Mouse (Mus musculus) limb, embryonic 11.5 days (tissue): ENCODE results near the gene Pml. TPM values are rescaled to one million over a fixed set of nuclear protein-coding genes. Genes with fewer than 3 reads are reported as not detected.

Experiments
- ATAC-seq: fragments of 200-750 bp; cut with Nextera tagmentation; 2 replicates; pipeline ENCODE4 v1.8.0; 2017; ENCODE audit warnings: low read depth; ENCODE audit not compliant: insufficient number of reproducible peaks, low FRiP score, low TSS enrichment
- DNase-seq: peaks from one replicate; pipeline ENCODE4 v3.0.0-alpha.2; 2015; ENCODE audit warnings: low spot score
- H3K27ac ChIP-seq: fragments of 300-500 bp; sonication (generic); replicated peaks from 2 replicates; pipeline ENCODE4 v1.5.1; 2014; ENCODE audit warnings: low read depth, mild to moderate bottlenecking, low read length
- H3K27me3 ChIP-seq: fragments of 300-500 bp; sonication (generic); 2 replicates; pipeline ENCODE4 v1.6.1; 2014; ENCODE audit warnings: mild to moderate bottlenecking, low read length, mixed read lengths; ENCODE audit not compliant: control insufficient read depth, insufficient read depth
- H3K36me3 ChIP-seq: fragments of 300-500 bp; sonication (generic); 2 replicates; pipeline ENCODE4 v1.6.1; 2014; ENCODE audit warnings: mild to moderate bottlenecking, low read length, moderate library complexity, mixed read lengths; ENCODE audit not compliant: control insufficient read depth, insufficient read depth
- H3K4me1 ChIP-seq: fragments of 300-500 bp; sonication (generic); 2 replicates; pipeline ENCODE4 v1.6.1; 2014; ENCODE audit warnings: low read length, mixed read lengths; ENCODE audit not compliant: control insufficient read depth, insufficient read depth
- H3K4me2 ChIP-seq: fragments of 300-500 bp; sonication (generic); 2 replicates; pipeline ENCODE4 v1.6.1; 2014; ENCODE audit warnings: low read depth, mild to moderate bottlenecking, moderate library complexity; ENCODE audit not compliant: severe bottlenecking
- H3K4me3 ChIP-seq: fragments of 300-500 bp; sonication (generic); 2 replicates; pipeline ENCODE4 v1.5.1; 2014; ENCODE audit warnings: low read depth, low read length
- H3K9ac ChIP-seq: fragments of 300-500 bp; sonication (generic); 2 replicates; pipeline ENCODE4 v1.6.1; 2014; ENCODE audit warnings: mild to moderate bottlenecking, low read length
- H3K9me3 ChIP-seq: fragments of 300-500 bp; sonication (generic); 2 replicates; pipeline ENCODE4 v1.6.1; 2016; ENCODE audit warnings: low read length; ENCODE audit not compliant: control insufficient read depth
- WGBS: fragments of 180-500 bp; shearing (Covaris S2); extraction: QIAGEN DNeasy Blood & Tissue Kit; methylation state at CpG from one replicate; pipeline ENCODE4 v1.1.7; 2014; 5-methylcytosine and 5-hydroxymethylcytosine counted together
- polyA plus RNA-seq: library from polyadenylated mRNA; unstranded; fragments of >200 nt; fragmentation: Nextera tagmentation; extraction: Ambion mirVana; gene quantifications from 2 replicates; pipeline ENCODE4 v1.2.1, GENCODE M21; 2014

Gene Pml
- polyA plus RNA-seq, 1 experiment from 2014 or later: 18.7 TPM

DNA sequence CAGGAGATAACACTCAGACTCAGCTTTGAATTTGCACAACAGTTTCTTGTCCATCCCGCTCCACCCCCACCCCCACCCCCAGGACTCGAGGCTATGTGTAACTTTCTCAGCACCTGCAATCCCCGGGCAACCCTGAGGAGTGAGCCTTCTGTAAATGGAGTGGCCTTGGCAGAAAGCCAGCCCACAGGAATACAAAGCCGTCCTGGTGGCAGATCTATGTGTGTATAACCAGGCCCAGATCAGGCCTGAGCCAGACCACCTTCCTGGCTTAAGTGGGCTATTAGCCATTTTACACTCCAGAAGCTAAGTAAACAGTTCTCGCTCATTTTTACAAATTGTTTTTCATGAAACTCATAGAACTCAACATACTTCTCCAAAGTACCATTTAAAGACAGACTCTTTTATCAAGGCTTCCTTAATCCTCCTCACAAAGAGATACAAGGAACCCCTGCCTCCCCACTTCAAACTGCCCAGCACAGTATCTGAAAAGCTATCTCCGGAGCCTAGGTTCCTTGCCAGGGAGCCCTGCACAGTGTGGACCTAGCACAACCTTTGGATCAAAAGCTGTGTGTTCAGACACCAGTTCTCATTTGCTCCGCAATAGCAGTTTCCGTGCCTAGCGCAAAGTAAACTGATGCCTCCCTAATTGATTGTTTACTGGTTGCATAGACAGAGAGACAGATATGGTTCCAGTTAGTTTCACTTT lies 7.7 kb downstream of the Pml start:
- Histone ChIP-seq H3K4me2 (no peak overlapping the region), H3K27ac (peak overlapping the region; percentile 72), H3K36me3 (no peaks in the 10 kb centered on the region), H3K27me3 (no peaks in the 10 kb centered on the region), H3K9me3 (no peaks in the 10 kb centered on the region), H3K4me3 (no peak overlapping the region), H3K9ac (no peak overlapping the region), H3K4me1 (peaks cover 10% of the 10 kb centered on the region)
- ATAC-seq (no peak), DNase-seq (peak; percentile 50)
- WGBS: 52% methylated on average over 9 of the region's 9 CpGs

DNA sequence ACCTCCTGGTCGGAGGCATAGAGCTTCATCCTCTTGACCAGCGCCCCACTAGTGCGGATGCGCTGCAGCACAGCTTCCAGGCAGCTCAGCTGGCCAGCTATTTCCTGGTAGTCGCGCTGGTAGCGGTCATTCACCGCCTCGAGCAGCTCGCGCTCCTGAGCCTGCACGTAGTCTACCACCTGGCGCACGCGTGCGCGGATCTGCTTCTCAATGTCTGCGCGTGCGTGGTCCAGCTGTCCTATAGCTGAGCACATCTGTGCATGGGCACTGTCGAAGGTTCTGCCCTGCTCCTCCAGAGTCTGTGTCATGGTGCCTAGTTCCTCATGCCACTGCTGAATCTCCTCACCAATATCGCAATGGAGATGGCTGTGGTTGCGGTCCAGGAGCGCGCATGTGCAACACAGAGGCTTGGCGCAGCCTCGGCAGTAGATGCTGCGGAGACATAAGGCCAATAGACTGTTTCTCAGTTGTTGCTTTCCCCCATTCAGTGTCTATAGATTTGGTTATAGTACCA lies 15.0 kb downstream of the Pml start:
- WGBS: 97% methylated on average over 28 of the region's 28 CpGs
- Histone ChIP-seq H3K9me3 (no peaks in the 10 kb centered on the region), H3K4me3 (no peak overlapping the region), H3K36me3 (peaks cover 8% of the 10 kb centered on the region; the same call in 1 of the 2 replicates), H3K27ac (no peak overlapping the region), H3K27me3 (no peaks in the 10 kb centered on the region), H3K4me1 (0 out of 2 replicates have a peak, but pooled peaks cover 4% of the 10 kb centered on the region), H3K9ac (no peak overlapping the region), H3K4me2 (no peak overlapping the region)
- no peak for ATAC-seq
- no peak for DNase-seq

DNA sequence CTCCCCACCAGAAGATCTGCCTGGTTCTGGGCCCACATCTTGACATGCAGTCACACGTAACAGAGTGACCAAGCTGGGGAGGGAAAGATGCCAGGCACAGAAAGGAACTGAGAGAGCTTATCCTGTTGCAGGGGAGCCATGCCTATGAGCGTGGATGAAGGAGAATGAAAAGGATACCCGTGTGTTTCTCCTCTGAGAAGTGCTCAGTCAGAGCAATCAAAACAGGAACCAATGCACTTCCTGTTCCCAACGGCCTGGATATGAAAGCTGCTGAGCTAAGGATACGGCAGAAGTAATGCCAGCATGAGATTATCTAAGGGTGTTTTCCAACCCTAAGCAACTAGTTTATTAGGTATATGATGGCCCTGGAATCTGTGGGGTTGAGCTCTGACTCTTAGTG lies 17.2 kb downstream of the Pml start:
- Histone ChIP-seq H3K4me1 (0 out of 2 replicates have a peak, but pooled peaks cover 4% of the 10 kb centered on the region), H3K9me3 (no peaks in the 10 kb centered on the region), H3K9ac (no peak overlapping the region), H3K4me2 (no peak overlapping the region), H3K36me3 (peaks cover 22% of the 10 kb centered on the region; the same call in 1 of the 2 replicates), H3K27ac (0 out of 2 replicates have a peak overlapping the region, but pooled peaks have one; percentile 3), H3K4me3 (no peak overlapping the region), H3K27me3 (no peaks in the 10 kb centered on the region)
- no peak for ATAC-seq
- DNase-seq: no peak
- WGBS: 81% methylated on average over 5 of the region's 5 CpGs

DNA sequence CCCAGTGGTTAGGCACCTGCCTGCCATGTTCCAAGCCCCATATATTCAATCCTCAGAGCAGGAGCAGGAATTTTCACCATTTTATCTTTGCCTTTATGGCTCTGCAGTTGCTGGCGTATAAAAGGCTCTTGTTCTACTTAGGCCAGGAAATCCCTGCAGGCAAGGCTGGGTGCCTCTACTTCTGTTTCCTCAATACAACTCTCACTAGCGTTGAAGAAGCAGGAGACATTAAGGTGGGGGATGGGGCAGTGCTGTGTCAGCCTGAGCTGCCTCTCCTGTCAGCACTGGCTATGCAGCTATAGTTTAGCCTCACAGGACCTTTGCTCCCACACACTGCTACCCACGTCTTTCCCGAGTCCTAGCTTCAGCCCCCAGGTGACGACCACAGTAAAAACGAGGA lies 17.8 kb downstream of the Pml start:
- no peak overlapping the region for H3K4me2 ChIP-seq

DNA sequence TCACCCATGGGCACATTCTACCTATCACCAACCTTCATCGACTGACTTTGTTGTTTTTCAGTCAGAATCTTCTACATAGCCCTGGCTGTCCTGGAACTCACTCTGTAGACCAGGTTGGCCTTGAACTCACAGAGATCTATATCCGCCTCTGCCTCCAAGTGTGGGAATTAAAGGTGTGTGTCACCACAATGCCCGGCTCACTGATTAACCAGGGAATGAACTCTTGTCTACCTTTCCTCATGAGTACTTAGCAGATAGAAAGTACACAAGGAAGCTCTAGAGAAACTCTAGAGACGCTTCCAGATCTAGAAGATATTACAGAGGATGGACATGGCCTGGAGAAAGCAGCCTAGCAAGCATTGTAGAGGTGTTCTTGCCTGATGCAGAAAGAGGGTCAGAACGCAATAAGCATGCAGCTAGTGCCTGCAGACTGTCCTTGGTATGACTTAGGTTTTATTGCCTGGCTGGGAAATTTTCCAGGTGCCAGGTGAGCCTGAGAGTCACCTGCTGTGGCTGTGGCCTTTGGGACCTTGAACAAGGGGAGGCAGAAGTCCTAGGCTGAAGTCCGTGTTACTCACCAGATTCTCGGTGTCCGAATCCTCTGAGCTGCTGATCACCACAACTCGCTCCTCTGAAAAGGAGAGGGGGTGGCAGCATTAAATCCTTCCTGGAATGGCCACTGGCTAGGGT lies 20.7 kb downstream of the Pml start:
- no peak overlapping the region for H3K27ac ChIP-seq
- H3K4me1 ChIP-seq: 0 out of 2 replicates have a peak, but pooled peaks cover 4% of the 10 kb centered on the region
- no peak overlapping the region for H3K4me2 ChIP-seq
- 95% methylated on average over 9 of the region's 9 CpGs for WGBS
- H3K9ac ChIP-seq: no peak overlapping the region
- H3K27me3 ChIP-seq: no peaks in the 10 kb centered on the region
- no peaks in the 10 kb centered on the region for H3K9me3 ChIP-seq
- ATAC-seq (no peak), DNase-seq (no peak)
- H3K4me3 ChIP-seq: no peak overlapping the region
- peaks cover 20% of the 10 kb centered on the region; the same call in 1 of the 2 replicates for H3K36me3 ChIP-seq

More for the DNA sequence above, 17.8 kb downstream of the Pml start:
- ATAC-seq (no peak), DNase-seq (no peak)
- H3K27me3 ChIP-seq: no peaks in the 10 kb centered on the region
- 69% methylated on average over 6 of the region's 6 CpGs for WGBS
- H3K27ac ChIP-seq: 0 out of 2 replicates have a peak overlapping the region, but pooled peaks have one; percentile 3
- 0 out of 2 replicates have a peak, but pooled peaks cover 4% of the 10 kb centered on the region for H3K4me1 ChIP-seq
- H3K9ac ChIP-seq: no peak overlapping the region
- peaks cover 22% of the 10 kb centered on the region; the same call in 1 of the 2 replicates for H3K36me3 ChIP-seq
- no peak overlapping the region for H3K4me3 ChIP-seq
- H3K9me3 ChIP-seq: no peaks in the 10 kb centered on the region

DNA sequence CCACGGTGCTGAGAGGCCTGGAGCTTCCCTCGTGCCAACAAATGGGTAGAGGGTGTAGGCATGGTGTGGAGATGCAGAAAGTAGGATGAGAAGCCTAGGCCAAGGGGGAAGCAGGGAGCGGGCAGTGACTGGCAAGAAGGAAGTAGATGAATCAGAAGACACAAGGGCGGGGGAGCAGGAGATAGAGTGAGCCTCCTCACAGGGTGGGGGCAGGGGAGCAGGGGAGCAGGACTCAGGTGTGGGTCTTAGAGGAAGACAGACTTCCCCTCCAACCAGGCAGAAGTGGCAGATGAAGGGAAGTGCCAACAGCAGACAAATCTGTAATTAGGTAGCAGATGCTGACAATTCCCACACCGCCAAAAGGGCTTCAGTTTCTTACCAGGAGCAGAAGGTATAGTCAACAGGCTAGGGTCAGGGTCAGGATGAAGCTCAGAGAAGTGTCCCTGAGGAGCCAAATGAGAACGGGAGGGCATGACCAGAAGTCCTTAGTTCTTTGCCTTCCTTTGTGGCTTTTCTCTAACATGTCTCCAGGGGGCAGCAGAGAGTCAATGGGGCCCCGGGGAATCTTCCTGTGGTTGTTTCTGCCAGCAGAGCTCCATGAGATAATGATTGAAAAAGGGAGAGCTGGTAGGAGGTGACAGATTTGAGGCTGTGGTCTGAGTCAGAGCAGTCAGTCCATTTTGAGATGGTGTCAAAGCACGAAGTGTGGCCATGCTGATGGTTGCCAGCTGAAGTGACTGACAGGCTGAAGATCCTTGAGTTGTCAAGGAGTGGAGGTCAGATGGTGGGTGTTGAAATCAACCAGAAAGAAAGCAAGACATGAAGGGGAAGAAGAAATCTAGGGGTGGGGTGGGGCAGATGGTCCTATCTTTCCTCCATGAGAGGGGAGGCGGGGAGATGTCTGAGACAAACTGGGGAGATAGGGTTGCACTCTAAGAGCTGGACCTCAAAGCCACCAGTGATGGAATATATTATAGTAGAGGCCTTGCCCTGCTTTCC lies 23.4 kb downstream of the Pml start:
- ATAC-seq: no peak
- Histone ChIP-seq H3K27ac (no peak overlapping the region), H3K4me1 (no peaks in the 10 kb centered on the region), H3K4me3 (no peak overlapping the region), H3K27me3 (no peaks in the 10 kb centered on the region), H3K9ac (no peak overlapping the region), H3K4me2 (no peak overlapping the region), H3K9me3 (no peaks in the 10 kb centered on the region), H3K36me3 (peaks cover 19% of the 10 kb centered on the region; the same call in 1 of the 2 replicates)
- peak; percentile 65 for DNase-seq
- WGBS: 66% methylated on average over 9 of the region's 9 CpGs

DNA sequence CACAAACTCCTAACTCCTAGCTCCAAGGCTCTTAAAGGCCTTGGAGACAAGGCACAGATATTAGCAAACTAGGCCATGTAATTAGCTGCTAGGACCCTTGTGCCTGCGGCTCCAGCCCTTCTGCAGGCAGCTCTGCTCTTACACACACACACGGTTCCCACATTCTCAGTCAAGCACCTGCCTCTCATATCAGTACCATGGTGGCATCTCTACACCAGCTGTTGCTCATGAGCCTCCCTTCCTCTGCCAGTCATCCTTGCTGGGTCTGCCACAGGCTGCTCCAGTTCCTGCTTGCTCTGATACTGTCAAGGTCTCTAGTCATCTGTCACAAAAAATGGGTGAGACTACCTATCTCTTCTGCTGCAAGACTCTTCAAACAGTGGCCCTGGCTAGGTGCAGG lies 25.2 kb downstream of the Pml start:
- no peak overlapping the region for H3K4me3 ChIP-seq
- H3K27ac ChIP-seq: no peak overlapping the region
- 93% methylated on average over 2 of the region's 2 CpGs for WGBS
- peaks cover 21% of the 10 kb centered on the region for H3K36me3 ChIP-seq
- H3K4me1 ChIP-seq: no peaks in the 10 kb centered on the region
- H3K9me3 ChIP-seq: no peaks in the 10 kb centered on the region
- DNase-seq (no peak), ATAC-seq (no peak)
- H3K27me3 ChIP-seq: no peaks in the 10 kb centered on the region
- no peak overlapping the region for H3K4me2 ChIP-seq
- no peak overlapping the region for H3K9ac ChIP-seq
